Mouse (Mus musculus): ENCODE data around the gene Lama1. TPM values are rescaled to one million over a fixed set of nuclear protein-coding genes. Genes with fewer than 3 reads are reported as not detected.

Lama1 gene
- under 1 TPM; 0.02 to 0.05 TPM for total RNA-seq (2021)
- long read RNA-seq, experiment 1 = 0 reads
- long read RNA-seq, experiment 2 = 0 reads

DNA sequence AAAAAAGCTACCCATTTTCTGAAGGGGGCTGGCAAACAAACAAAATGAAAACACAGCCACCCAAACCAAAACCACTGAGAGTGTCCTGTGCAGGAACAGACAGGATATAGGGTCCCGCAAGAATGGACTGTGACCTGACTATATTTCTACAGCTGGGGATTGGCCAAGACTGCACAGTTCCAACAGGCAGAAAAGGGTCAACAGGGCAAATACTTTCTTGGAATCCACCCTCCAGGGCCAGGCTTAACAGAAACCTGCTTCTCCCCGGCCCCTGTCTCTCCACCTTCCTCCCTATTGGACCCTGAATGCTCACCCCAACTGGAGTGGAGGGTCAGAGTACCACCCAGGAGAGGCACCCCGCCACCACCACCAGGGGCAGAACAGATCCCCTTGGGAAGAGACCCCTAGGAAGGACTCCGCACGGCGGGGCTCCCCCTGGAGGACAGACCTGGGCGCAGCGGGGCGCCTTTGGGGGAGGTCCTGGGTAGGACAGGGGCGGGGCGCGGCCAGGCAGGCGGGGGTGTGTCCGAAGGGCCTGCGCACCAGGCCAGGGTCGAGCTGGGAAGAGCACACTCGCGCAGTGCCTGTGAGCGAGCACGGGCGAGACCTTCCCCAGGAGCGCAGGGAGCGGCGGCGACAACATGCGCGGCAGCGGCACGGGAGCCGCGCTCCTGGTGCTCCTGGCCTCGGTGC is at the start of gene Lama1:
TSS of gene Lama1 (plus strand) at position 566 of the 693 bp plus-strand sequence.
- DNase-seq (ENCODE audit: low spot score) = peak; percentile 40

DNA sequence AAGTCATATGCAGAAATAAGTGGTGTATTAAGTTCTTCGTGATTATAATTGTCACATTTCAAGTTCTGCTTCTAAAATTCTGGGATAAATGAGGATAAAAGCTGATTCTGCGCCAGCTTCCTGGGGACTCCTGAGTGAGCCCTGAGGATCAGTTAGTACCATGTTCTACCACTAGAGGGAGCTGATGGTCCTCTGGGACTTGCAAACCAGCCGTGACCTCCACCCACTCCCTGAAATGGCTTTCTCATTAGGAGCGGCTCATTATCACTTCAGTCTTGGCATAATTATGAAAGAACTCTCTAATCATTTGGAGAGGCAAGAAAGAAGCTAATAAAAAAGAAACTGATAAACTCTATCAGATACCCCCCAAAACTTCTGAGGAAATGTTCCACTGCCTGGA is 45.6 kb upstream of the Lama1 start:
- peak; percentile 82 for DNase-seq (ENCODE audit: low spot score)

DNA sequence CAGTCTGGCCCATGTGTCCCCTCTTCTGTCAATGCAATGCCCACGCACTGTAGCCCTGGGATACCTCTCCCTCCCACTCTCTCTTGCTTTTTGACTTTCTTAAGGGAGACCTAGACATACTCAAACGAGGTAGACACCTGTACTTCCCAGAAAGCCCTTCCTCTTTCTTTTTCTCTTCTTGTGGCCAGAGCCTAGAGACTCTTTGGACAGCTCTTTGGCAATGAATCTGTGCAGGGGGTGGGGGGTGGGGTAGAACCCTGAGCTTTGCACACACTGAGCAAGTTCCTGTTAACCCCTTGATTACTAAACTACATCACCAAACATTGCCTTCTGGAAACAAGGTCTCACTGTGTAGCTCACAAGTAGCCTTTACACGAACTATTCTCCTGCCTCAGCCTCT is 32.8 kb upstream of the Lama1 start:
- no peak for DNase-seq (ENCODE audit: low spot score)

DNA sequence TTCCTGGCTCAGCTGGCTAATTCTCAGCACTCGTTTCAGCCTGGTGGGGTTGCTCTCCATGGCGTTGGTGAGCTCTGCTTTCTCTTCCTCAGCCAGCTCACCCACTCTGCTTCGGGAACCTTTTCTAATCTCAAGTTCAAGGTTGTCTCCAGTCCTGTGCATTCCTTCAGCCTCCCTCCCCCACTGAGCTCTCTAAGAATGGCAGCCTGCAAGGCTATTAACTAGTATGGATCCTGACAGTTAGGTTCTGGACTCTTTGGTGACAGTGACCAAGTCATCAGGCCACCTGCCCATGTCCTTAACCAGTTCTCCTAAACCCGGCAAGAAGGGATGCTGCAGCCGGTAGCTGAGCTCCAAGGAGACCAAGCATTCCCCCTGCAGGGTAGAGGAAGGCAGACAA is 30.1 kb upstream of the Lama1 start:
- no peak for DNase-seq (ENCODE audit: low spot score)

DNA sequence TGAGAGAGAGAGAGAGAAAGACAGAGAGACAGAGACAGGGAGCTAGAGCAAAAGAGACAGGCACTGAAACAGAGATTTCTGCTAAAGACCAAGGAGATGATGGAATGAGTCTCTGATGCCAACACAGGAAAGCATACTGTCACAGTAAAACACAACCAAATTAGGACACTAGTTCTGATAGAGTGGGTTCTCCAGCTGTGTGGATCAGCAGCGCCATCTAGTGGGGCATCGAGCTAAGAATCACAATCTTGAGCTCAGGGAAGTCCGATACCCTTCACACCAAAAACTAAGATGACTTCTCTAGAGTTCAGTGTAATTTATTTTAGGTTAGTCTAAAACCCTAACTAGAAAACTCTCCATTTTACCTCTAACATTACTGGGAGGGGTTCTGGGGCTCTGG is 29.1 kb upstream of the Lama1 start:
- DNase-seq (ENCODE audit: low spot score) = peak; percentile 58

DNA sequence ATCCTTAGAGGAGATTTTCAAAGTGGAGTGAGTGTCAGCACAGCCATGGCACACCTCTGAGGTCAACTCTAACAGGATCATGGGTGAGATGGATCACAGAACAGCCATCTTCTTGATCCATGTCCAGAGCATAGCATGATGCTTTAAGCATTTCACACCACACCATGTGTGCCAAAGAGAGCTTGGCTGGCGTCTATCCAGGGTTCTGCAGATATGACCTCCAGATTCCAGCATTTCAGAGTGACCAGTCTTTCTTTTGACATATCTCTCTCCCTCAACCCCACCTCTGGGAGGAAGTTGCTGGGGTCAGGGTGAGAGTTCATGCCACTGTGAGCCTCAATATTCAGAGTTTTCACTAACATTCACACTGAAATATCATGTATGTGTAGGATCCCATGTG is 18.5 kb upstream of the Lama1 start:
- DNase-seq (ENCODE audit: low spot score) = no peak

DNA sequence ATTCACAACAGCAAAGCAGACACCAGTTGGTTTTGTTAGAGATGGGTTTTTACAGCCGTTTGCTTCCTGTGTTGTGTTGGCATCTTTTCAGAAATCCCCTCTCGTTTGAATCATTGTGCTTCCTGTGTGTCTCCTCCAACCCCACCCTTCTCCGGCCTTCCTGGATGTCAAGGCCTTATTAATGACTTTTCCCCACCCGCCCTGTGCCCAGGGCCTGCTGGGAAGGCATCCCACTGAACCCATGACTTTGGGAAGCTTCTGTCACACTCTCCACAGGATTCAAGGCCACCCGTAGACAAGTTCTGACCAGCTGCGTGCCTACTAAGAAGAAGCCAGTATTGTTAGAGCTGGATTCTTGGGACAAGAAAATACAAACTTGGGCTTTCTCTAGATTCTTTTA is 16.0 kb upstream of the Lama1 start:
- DNase-seq (ENCODE audit: low spot score) = no peak

DNA sequence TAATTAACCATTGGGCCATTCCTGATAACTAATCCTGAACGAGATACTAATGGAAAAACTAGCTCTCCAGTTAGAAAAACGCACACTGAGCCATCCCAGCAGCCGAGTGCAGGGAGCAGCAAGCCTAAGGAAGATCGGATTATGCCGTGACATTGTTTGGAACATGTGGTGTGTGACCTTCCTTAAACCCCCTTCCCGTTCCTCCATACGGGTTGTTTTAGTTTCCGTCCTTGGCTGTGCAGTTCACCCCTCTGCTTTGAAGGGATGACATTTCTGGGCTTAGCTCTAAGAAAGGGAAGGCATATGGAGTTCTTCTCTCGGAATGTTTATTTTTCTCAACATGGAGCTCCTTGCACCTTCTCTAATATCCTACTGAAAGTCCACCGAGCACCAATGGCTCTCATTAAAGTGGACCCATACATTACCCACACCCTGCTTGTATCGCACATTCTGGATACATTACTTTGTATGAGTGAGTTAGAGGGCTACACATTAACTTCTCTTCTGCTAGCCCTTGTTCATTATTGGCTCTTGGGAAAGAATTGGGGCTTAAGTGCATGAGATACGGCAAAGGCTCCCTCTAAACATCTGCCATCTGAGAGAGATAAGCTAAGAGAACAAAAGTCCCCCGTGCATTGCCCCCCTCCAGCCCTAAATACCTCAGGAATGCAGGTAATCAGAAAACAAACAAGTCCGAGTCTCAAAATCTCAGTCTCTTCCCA is 11.9 kb upstream of the Lama1 start:
- DNase-seq (ENCODE audit: low spot score) = no peak

DNA sequence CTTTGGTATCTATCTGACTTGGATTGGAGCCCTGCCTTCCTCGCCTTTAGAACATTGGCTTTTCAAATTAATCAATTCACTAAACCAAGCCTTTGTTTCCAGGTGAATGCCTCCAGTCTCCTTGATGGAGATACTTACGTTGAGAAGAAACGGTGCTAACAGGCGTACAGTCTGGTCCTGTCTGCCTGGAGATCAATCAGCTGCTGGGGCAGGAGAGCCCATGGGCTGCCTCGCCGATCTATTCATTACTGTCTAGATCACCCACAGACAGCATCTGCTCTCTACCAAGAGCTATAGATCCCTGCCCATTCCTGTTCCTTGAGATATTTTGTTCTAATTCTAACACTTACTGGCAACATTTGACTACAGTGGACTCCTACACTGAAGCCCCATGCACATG is 9.6 kb upstream of the Lama1 start:
- no peak for DNase-seq (ENCODE audit: low spot score)

DNA sequence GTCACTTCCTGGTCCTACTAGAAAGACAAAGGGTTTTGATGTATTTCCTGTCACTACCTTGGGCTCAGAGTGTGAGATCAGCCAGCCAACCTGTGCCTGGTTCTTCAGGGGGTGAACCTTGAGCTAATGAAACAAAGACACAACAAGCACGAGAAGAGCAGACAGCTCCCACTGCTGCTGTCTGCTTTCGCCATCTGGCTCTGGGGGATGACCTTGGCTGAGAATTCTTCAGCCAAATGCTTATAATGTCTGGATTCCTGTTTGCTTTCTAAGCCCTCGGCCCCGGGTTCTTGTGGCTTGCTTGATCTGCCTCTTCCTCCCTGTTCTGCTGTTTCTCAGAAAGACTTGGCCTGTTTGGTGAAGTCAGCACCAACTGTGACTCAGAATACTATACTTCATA is 6.4 kb upstream of the Lama1 start:
- DNase-seq (ENCODE audit: low spot score) = no peak

DNA sequence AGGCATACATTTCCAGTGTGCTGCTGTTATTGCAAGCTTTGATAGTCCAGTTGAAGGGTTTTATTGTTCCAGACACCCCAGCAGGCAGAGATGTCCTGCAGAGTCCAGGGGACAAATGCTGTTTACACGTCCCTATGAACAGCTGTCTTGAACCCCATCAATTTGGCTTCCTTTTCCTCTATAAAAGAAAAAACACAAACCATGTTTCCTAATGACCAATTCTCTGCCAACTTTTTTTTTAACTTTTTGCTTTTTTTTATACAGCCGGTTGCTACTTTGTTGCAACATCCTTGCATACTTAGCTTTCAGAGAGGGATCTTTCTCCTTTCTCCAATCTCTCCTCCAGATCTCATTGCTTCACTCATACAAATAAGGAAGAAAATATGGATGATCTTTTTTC is 4.4 kb upstream of the Lama1 start:
- no peak for DNase-seq (ENCODE audit: low spot score)

DNA sequence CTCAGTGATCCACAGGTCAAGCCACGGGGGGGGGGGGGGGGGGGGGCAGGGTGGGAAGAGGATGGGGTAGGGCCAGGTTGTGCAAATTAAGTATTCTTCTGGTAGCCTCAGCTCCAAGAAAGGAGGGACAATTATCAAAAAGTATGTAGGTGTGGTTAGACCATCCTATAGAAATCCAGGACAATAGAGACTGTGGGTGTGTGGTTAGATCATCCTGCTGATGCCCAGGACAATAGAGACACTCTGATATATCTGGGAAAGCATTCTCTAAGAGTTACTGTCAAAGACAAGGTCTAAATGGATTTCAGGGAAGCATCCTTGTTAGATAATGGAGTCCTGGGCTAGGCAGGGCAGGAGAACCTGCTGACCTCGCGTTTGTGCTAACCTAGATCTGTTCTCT is 3.2 kb upstream of the Lama1 start:
- no peak for DNase-seq (ENCODE audit: low spot score)

DNA sequence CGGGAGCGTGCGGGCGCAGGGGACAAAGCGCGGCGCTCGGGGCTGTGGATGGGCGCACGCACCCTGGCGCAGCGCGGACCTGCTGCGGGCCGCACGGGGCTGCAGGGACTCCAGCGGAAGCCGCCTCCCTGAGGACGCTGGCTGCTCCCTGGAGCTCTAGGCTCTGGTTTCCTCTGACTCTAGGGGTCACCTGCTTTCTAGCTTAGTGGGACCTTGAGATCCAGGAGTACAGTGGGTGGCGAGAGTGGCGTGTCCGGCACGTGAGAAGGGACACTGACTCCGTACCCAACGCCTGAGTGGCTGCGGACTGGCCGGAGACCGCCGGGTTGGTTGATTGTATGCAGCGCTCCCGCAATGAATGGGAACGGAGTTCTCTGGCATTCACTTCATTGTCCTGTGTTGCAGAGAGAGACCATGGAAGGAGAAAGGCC is 417 bp downstream of the Lama1 start:
- no peak for DNase-seq (ENCODE audit: low spot score)

DNA sequence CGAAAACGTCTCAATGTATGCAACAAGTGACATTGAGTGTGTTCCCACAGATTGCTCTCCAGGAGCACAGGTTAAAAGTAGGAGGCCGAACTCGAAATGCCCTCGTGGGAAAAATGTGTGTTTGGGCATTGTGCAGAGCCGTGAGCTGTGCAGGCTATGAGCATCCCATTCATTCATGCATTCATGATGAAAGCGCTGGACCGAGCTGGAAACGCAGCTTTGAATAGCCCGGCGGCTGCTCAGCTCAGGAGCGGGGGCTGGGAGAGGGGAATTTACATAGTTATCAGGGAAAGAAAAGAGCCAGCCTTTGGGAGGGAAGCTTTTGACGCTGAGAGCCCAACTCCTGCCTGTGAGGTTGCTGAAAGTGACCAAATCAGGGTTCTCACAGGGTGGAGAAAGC is 1.2 kb downstream of the Lama1 start:
- no peak for DNase-seq (ENCODE audit: low spot score)

DNA sequence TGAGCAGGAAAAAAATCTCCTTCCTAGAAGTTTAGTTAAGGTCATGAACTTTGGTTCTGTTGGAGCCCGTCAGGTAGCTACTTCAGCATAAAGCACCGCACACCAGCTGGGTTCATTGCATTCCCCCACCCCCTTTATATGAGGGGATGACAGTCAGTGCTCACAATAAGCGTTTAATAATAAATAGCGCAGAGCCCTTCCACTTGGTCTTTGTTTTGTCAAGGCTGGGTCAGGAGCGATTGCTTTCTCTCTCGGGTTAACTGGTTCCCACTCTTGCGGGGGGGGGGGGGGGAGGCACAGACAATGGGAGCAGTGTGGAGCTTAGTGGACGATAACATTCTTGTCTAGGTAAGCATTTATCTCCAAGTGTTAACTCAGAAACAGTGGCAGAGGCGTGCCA is 4.7 kb downstream of the Lama1 start:
- no peak for DNase-seq (ENCODE audit: low spot score)

DNA sequence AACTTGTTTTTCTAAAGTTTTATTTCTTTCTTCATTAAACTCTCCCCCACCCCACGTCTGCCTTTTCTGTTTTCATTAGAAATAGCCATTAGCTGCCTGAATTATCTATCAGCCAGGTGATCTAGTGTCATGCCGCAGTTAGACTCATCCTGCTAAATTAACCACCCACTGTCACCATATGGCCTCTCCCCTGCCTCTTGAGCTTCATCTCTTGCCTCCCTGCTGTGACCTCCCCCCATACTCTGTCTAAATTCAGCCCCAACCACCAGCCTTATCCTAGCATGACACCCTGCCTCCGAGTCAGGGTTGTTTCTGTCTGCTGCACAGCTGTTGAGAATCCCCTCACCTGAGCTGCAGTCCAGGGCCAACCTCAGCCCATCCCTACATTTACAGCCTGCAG is 5.9 kb downstream of the Lama1 start:
- no peak for DNase-seq (ENCODE audit: low spot score)

DNA sequence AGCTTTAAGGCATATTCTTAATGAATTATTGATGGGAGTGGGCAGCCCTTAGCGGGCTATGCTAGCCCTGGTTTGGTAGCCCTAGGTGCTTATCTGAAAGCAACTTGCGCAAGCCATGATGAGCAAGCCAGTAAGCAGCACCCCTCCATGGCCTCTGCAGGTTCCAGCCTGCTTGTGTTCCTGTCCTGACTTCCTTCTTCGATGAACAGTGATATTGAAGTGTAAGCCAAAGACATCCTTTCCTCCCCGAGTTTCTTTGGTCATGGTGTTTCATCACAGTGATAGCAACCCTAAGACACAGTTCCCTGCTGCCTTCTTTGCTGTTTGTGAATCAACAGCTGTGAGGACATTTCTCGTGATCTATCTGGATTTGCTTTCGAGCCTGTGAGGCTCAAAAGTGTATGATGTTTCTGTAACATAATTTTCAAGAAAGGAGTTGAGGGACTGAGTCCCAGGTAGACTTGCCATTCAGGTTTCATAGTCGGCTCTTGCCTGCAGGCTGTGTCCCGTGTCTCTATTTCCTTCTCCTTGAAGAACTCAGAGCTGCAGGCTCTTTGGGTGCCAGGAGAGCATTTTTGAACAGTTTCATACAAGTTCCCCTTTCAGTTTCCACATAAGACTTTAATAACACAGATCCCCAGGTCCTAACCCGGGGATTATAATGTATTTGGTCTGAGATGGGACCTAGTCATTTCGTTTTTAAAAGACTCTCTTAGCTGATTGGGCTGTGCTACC is 8.1 kb downstream of the Lama1 start:
- DNase-seq (ENCODE audit: low spot score) = no peak

DNA sequence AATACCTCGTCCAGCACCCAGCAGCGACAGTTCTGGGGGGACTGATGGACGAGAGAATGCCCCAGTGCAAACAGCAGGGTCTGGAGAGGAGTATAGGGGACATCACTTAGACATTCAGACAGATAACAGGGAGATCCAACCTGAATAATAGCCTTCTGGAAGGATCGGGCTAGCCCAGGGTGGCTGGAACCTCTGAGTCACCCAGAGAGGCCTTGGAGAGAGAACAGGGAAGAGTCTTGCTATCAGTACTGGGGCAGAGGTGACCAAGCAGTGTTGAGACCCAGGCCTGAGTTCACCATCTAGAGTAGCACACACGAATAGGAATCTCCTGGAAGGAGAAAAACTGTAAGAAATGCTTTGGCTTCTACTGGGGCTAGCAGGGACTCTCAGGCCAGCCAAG is 9.3 kb downstream of the Lama1 start:
- no peak for DNase-seq (ENCODE audit: low spot score)

DNA sequence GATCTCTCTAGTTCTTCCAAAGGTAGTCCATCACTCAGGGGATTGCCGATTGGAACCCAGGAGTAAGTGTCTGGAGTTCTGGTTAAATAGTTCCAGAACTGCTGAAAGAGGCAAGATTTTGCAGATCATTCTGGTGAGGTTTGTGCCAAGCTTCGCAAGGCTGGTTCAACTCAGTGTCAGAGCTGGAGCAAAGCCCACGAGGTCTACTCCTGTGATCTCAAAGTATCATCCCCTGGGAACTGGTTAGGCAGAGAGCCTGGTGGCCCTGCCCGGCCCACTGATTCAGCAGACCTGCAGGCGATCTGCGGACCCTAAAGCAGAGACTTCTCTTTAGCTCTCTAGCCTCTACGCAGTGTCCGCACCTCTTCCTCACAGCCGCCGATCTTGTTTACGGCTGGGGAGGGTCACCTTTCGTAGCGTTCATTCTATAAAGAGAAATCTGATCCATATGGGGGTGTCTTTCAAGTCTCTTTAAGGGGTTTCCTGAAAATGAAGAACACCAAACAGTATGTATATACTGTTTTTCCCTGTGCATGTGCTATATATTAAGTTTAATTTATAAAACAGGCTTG is 10.8 kb downstream of the Lama1 start:
- no peak for DNase-seq (ENCODE audit: low spot score)

DNA sequence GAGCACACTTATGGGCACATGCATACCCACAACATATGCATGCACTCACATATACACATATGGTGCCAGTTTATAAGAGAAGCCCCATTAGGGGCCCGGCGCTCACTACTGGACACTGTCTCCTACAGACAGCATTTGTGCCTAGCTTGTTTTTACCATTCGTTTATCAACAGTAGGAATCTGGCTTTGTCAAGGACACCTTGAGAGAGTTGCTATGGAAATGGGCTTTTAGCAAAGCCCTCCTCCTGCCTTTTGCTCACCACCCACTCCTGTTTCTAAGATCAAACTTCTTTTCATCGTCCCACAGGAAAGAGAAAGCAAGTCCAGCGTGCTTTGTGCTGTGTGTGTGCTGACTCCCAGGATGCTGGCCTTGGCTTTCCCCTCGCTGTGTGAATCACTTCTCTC is 13.3 kb downstream of the Lama1 start:
- no peak for DNase-seq (ENCODE audit: low spot score)

DNA sequence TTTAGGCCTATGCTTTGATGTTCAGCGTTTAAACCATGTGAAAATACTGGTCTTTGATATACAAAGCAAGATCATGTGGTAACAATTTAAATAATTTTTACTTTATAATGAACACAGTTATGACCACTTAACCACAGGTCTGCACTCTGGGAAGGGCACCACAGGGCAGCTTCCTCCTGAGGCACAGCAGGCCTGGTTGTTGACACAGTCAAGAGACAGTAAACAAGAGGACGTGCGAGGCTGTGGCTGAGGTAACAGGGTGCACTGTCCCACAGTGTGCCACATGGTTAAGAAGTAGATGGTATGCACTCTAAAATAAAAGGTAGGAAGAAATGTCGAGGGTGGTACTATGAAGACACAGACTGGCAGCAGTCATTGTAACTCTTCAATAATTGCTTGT is 14.3 kb downstream of the Lama1 start:
- no peak for DNase-seq (ENCODE audit: low spot score)

DNA sequence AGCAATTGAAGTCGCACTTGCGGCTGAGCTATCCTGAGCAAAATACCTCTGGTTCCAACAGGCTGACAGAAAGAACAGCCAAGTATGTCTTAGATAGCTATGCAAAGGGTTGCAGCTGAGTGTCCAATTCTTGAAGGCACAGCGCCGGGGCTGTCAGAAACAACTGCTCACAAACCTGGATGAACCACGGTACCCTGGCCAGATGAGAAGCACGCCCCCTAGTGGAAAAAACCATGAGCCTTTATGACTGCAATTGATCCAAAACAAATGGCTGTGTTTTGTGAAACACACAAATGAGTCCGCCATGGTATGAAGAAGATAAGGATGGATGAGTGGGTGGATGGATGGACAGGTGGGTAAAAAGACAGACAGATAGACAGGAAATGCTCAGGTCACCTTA is 15.9 kb downstream of the Lama1 start:
- no peak for DNase-seq (ENCODE audit: low spot score)

Data from gastrocnemius, adult 18-20 months (tissue).